Mouse (Mus musculus): ENCODE data around the gene Ankmy1.

Ankmy1 gene

DNA sequence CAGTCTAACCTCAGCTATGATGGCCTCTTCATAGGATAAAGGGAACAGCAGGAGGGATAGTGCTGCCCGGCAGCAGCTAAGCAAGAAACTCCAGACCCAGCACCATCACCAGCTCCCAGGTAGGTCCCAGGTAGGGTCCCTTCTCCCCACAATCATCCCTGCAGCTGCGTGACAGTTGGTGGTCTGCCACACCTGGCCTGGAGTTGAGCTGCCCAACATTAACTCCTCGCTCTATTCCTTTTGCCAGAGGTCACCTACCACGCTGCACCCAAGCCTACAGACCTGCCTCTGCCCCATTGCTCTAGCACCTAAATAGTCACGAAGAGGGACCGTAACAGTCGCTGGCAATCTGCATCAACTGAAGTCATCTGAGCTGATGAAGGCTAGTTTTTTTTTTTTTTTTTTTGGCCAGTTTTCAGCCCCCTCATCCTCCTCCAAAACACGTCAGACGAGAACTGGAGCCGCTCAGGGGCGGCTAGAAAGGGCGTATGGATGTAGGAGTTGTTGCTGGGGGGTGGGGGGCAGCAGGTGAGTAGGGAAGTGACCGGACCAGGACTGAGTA lies 72.0 kb downstream of the Ankmy1 start:
- DNase-seq (ENCODE audit: low spot score in 2 of 2): no peak

DNA sequence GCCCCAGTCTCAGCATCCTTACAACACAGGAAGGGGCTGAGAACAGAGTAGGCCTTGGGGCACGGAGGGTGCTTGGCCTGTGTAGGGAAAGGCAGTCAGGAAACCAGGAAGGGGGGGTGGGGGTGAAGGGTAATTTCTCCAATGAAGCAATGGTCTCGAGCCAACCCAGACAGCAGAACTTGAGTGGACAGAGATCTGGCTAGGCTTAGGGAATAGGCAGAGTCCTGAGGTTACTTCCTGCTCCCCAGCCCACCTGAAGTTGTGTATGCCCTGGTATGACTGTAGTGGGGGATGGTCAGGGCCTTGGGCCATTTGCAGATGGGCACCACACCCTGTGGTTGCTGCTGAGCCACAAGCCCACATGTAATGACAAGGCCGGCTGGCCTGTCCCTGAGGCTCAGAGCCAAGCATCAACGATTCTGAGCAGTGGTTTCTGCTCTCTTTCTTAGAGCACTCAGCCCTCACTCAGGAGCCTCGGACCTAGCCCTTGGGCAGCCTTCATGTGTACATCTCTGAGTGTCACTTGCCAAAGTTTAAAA lies 86.9 kb downstream of the Ankmy1 start:
- no peak for DNase-seq (ENCODE audit: low spot score in 2 of 2)

DNA sequence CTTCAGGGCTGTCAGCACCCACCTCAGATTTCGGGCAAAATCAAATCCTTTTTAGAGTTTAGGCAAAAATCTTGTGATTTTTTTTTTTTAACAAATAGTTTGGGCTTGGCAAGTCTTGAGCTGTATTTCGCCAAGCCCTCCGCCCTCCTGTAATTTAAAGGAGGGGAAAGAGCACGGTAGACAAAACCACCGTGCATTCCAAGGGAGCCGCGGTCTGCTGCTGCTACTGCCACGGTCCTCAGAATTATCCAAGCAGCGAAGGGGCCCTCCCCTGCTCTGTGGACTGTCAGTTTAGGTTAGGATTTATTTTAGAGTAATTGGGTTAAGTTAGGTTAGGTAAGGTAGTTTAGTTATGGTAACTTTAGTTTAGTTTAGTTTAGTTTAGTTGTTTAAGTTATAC lies 87.6 kb downstream of the Ankmy1 start:
- DNase-seq (ENCODE audit: low spot score in 2 of 2): no peak

DNA sequence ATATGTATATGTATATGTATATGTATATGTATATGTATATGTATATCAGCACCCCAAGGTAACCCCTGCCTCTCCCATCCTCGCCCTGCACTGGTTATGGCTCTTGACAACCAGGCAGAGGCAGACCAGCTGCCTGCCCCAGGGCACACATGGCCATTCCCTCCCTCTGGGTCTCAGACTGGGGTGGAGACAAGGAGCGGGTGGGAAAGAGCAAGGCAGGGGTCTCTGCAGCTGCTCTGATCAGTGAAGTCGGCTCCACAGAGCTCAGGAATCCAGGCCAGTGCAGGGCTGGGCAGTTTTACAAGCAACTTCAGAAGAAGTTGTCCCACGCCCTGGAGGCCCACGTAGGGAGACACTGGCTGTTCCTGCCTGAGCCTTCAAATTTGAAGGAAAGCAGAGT lies 88.4 kb downstream of the Ankmy1 start:
- no peak for DNase-seq (ENCODE audit: low spot score in 2 of 2)
